Mouse (Mus musculus) myocyte (in vitro differentiated cells): ENCODE measurements around the gene Kif3b.
A peak's percentile ranks its signal among the peaks of the same experiment; 100 is the strongest.

ENCODE experiments used
- CEBPB ChIP-seq: IDR thresholded peaks from 2 replicates; pipeline ENCODE4 v1.6.1; 2011; ENCODE audit warnings: mild to moderate bottlenecking, moderate library complexity; ENCODE audit not compliant: poor library complexity, insufficient read depth, severe bottlenecking
- E2F4 ChIP-seq: IDR thresholded peaks from one replicate; pipeline ENCODE4 v1.6.1; 2011; ENCODE audit warnings: mild to moderate bottlenecking, control low read depth, moderate library complexity; ENCODE audit not compliant: insufficient read depth
- MAX ChIP-seq: IDR thresholded peaks from one replicate; pipeline ENCODE4 v1.6.1; 2011; ENCODE audit warnings: low read depth, mild to moderate bottlenecking, control low read depth
- MYOD1 ChIP-seq, 3 experiments: IDR thresholded peaks; one replicate each; pipeline ENCODE4 v1.6.1; 2011; ENCODE audit warnings: control low read depth in 2 of 3, low read depth in 2 of 3, mild to moderate bottlenecking in 2 of 3, moderate library complexity in 1 of 3; ENCODE audit not compliant: insufficient read length in 2 of 3, control insufficient read depth in 1 of 3
- MYOG ChIP-seq, 3 experiments: IDR thresholded peaks; one replicate each; pipeline ENCODE4 v1.6.1; 2011; ENCODE audit warnings: control low read depth in 2 of 3, low read depth in 2 of 3, mild to moderate bottlenecking in 2 of 3; ENCODE audit not compliant: insufficient read length in 2 of 3, control insufficient read depth in 1 of 3, insufficient read depth in 1 of 3
- POLR2A ChIP-seq: IDR thresholded peaks from one replicate; pipeline ENCODE4 v1.6.1; 2011; ENCODE audit warnings: low read depth, mild to moderate bottlenecking, control low read depth, moderate library complexity; ENCODE audit not compliant: insufficient read length
- POLR2AphosphoS2 ChIP-seq: IDR thresholded peaks from one replicate; pipeline ENCODE4 v1.6.1; 2011; ENCODE audit warnings: low read depth, control low read depth; ENCODE audit not compliant: insufficient read length
- REST ChIP-seq: IDR thresholded peaks from one replicate; pipeline ENCODE4 v1.6.1; 2011; ENCODE audit warnings: mild to moderate bottlenecking, control low read depth, moderate library complexity; ENCODE audit not compliant: insufficient read depth, insufficient read length
- SRF ChIP-seq: IDR thresholded peaks from one replicate; pipeline ENCODE4 v1.6.1; 2011; ENCODE audit warnings: low read depth; ENCODE audit not compliant: control insufficient read depth, insufficient read length
- TCF12 ChIP-seq: IDR thresholded peaks from one replicate; pipeline ENCODE4 v1.6.1; 2011; ENCODE audit warnings: mild to moderate bottlenecking, control low read depth; ENCODE audit not compliant: poor library complexity, insufficient read depth, severe bottlenecking
- USF1 ChIP-seq: IDR thresholded peaks from one replicate; pipeline ENCODE4 v1.6.1; 2011; ENCODE audit warnings: low read depth, mild to moderate bottlenecking, control low read depth, moderate library complexity

GRCm38 (mm10) chr2:153350552-153351181 lies 59.5 kb downstream of the Kif3b start:
- TF ChIP-seq POLR2A (no peak), MYOD1 (IDR thresholded peaks at IDR 0.05; ENCODE audit: control insufficient read depth in 1 of 3, insufficient read length in 2 of 3, low read depth in 2 of 3) (peak in 1 of 3 experiments; percentile 32), CEBPB (no peak), USF1 (no peak), MAX (no peak), POLR2AphosphoS2 (no peak), TCF12 (no peak), E2F4 (no peak), SRF (no peak), REST (no peak), MYOG (IDR thresholded peaks at IDR 0.05; ENCODE audit: control insufficient read depth in 1 of 3, insufficient read depth in 1 of 3, insufficient read length in 2 of 3, low read depth in 2 of 3) (no peak)
